In genomic region chr11:88594804-88595611, GRCm38 (mm10) we compare ENCODE assay signal across 9 mouse cellular contexts.
A peak's percentile ranks its signal among the peaks of the same experiment; 100 is the strongest.
DNase-seq lines count a peak whose midpoint lies in the region; ATAC-seq lines count a peak whose summit lies in the region.
"Had no signal": no experiment of that assay in that cellular context is flagged by ENCODE, and none has a peak within 500 bp of the region (broad histone marks: within the 10 kb centered on the region; RNA-seq: fewer than 3 reads in every experiment).

No protein-coding gene starts in this region.

- no peak for DNase-seq in heart, postnatal 25 days (ENCODE audit: low spot score)
- peak; percentile 29 to 49 for DNase-seq in spleen, postnatal 36 days (ENCODE audit: low spot score in 2 of 2)
- no peak for DNase-seq in spleen, adult 18-20 months
- no peak for DNase-seq in hindbrain, embryonic 14.5 days (ENCODE audit: low spot score)
- peak; percentile 44 for DNase-seq in splenic B cell, adult 2 months (ENCODE audit: low read depth, low spot score)
- no peak for DNase-seq in testis, postnatal 14 days (ENCODE audit: low spot score)

- no peak for ATAC-seq in heart, embryonic 14.5 days (ENCODE audit: insufficient number of reproducible peaks, insufficient read depth, low FRiP score, low read depth)
- ATAC-seq in hindbrain, embryonic 14.5 days (ENCODE audit: low FRiP score): 0 out of 2 replicates have a peak, but pooled peaks have one; percentile 21
- no peak for ATAC-seq in activated CD4-positive, CD25-positive, alpha-beta regulatory T cell, adult 4 months

- H3K4me1 ChIP-seq in heart, embryonic 14.5 days (ENCODE audit: control insufficient read depth in 2 of 2, insufficient read depth in 2 of 2, low read length in 2 of 2): peaks cover 25 to 45% of the 10 kb centered on the region in 2 experiments
- H3K4me1 ChIP-seq in hindbrain, embryonic 14.5 days (replicated peaks; ENCODE audit: control insufficient read depth, insufficient read depth, low read length): peaks cover 48% of the 10 kb centered on the region

- H3K4me2 ChIP-seq in heart, embryonic 14.5 days (ENCODE audit: low read length): no peak overlapping the region
- no peak overlapping the region for H3K4me2 ChIP-seq in hindbrain, embryonic 14.5 days (replicated peaks)
- H3K4me2 ChIP-seq: midbrain, embryonic 12.5 days had no signal

- H3K9me3 ChIP-seq in heart, embryonic 14.5 days (ENCODE audit: control insufficient read depth, low read length): no peaks in the 10 kb centered on the region
- no peaks in the 10 kb centered on the region for H3K9me3 ChIP-seq in hindbrain, embryonic 14.5 days (ENCODE audit: control insufficient read depth, low read length)
- H3K9me3 ChIP-seq: midbrain, embryonic 12.5 days had no signal

- H3K36me3 ChIP-seq in heart, embryonic 14.5 days (ENCODE audit: control insufficient read depth, insufficient read depth, low read length): peaks cover 3% of the 10 kb centered on the region
- H3K36me3 ChIP-seq in hindbrain, embryonic 14.5 days (replicated peaks; ENCODE audit: control insufficient read depth, insufficient read depth): 0 out of 2 replicates have a peak, but pooled peaks cover 4% of the 10 kb centered on the region
- 0 out of 2 replicates have a peak, but pooled peaks cover 4% of the 10 kb centered on the region for H3K36me3 ChIP-seq in splenic B cell, adult 2 months (ENCODE audit: control insufficient read depth, insufficient read depth, low read length, poor library complexity, severe bottlenecking)
- H3K36me3 ChIP-seq: midbrain, embryonic 12.5 days had no signal

- WGBS in heart, embryonic 14.5 days: 44% methylated on average over 13 of the region's 13 CpGs
- 60% methylated on average over 13 of the region's 13 CpGs for WGBS in hindbrain, embryonic 14.5 days

- H3K4me3 ChIP-seq in heart, embryonic 14.5 days (ENCODE audit: control insufficient read depth in 1 of 2, insufficient read depth in 1 of 2, low read depth in 1 of 2, low read length in 2 of 2): no peak overlapping the region
- no peak overlapping the region for H3K4me3 ChIP-seq in hindbrain, embryonic 14.5 days (replicated peaks; ENCODE audit: low read length)
- H3K4me3 ChIP-seq: midbrain, embryonic 12.5 days had no signal

- peak overlapping the region; percentile 53 to 68; a peak in 3 of 4 replicates for H3K27ac ChIP-seq in heart, embryonic 14.5 days (replicated peaks in 1 of 2; ENCODE audit: control insufficient read depth in 1 of 2, insufficient read depth in 1 of 2, low read depth in 2 of 2, low read length in 2 of 2)
- peak overlapping the region; percentile 59; the same call in 1 of the 2 replicates for H3K27ac ChIP-seq in hindbrain, embryonic 14.5 days

- intact Hi-C loops in heart, postnatal 25 days (cut with DNase I): no loop called here

- no peaks in the 10 kb centered on the region for H3K27me3 ChIP-seq in heart, embryonic 14.5 days (ENCODE audit: control insufficient read depth, insufficient read depth, low read length)
- H3K27me3 ChIP-seq in hindbrain, embryonic 14.5 days (ENCODE audit: control insufficient read depth, insufficient read depth, low read length): no peaks in the 10 kb centered on the region
- no peaks in the 10 kb centered on the region for H3K27me3 ChIP-seq in splenic B cell, adult 2 months (ENCODE audit: control insufficient read depth, insufficient read depth, low read length, poor library complexity, severe bottlenecking)
- H3K27me3 ChIP-seq: midbrain, embryonic 12.5 days had no signal

- H3K9ac ChIP-seq in heart, embryonic 14.5 days (ENCODE audit: low read length): no peak overlapping the region
- no peak overlapping the region for H3K9ac ChIP-seq in hindbrain, embryonic 14.5 days
- H3K9ac ChIP-seq: midbrain, embryonic 12.5 days had no signal

Comparison
In these comparisons a context has a peak if more than half of its experiments do, and no peak if none do; other contexts are left out.
1. DNase-seq: peak in spleen, postnatal 36 days (2 of 2) and splenic B cell, adult 2 months (single experiment); none in heart, postnatal 25 days (single experiment), spleen, adult 18-20 months (0 of 2), hindbrain, embryonic 14.5 days (single experiment) and testis, postnatal 14 days (single experiment).